Mouse (Mus musculus) left cerebral cortex, adult 2 months (tissue): Measurements from ENCODE around the gene Hist1h4h. TPM values are rescaled to one million over a fixed set of nuclear protein-coding genes. Genes with fewer than 3 reads are reported as not detected.
A peak's percentile ranks its signal among the peaks of the same experiment; 100 is the strongest.
"Not testable (repeated sequence)": the region's sequence is repeated elsewhere in the genome, so short reads cannot be mapped to it uniquely, and the experiment has no call there.

Source experiments
- DNase-seq, 2 experiments: peaks; one replicate each; pipeline ENCODE4 v3.0.0; 2021 to 2022; ENCODE audit warnings: low spot score in 2 of 2, mixed read lengths in 1 of 2; ENCODE audit errors: extremely low spot score in 1 of 2
- H3K27ac ChIP-seq: fragments of 200-600 bp; 2 replicates; pipeline ENCODE4 v1.8.1; 2022
- H3K4me3 ChIP-seq: fragments of 200-600 bp; 2 replicates; pipeline ENCODE4 v1.8.1; 2022
- CTCF ChIP-seq: fragments of 200-600 bp; IDR thresholded peaks from 2 replicates; pipeline ENCODE4 v1.8.1; 2022; ENCODE audit warnings: antibody characterized with exemption, mild to moderate bottlenecking, moderate library complexity
- intact Hi-C: fragments of 180-260 bp; cut with DNase I; formaldehyde crosslinking; loops from one replicate; pipeline ENCODE4 v1.15.1; 2025
- total RNA-seq, 2 experiments: library from RNA; stranded (reverse); gene quantifications; 2 replicates each; pipeline ENCODE4 v1.2.3; 2021

The Hist1h4h gene
- total RNA-seq, 2 experiments from 2014 or later: 289 to 340 TPM

DNA sequence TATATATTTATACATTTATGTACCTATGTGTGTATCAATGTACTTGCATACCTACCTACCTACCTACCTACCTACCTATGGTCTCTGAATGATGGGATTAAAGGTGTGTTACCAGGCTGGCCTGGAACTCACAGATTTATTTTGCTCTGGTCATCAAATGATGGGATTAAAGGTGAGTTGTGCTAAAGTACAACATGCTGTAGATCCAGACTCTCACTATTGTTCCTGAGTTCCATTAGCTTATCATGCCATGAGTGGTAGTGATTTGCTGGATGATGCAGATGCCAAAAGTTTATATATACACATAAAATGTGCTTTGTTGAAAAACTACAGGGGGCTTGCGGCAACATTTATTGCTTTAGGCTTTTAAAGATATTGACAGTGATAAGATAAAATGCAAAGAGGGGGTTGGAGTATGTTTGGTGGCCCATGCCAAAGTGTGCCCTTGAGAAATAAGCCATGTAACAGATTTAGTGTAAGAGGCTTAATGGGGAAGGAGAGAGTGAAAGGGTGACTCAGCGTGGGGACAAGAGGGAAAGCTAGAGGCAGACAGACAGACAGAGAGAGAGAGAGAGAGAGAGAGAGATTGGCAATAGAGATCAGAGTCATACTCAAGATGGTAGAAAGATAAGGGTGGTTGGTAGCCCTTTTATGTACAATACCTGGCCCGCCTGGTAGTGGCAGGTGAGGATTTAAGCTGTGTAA is 6.3 kb downstream of the Hist1h4h start:
- DNase-seq: no peak
- Histone ChIP-seq H3K27ac (no peak overlapping the region), H3K4me3 (no peak overlapping the region)
- intact Hi-C loops: loop anchor here (10.0 kb wide), 1 partner anchor 1712 kb away; no protein-coding TSS in a partner anchor
- no peak for TF ChIP-seq CTCF

- no peak for DNase-seq
- intact Hi-C loops: loop anchor here (10.0 kb wide), 1 partner anchor 1713 kb away; no protein-coding TSS in a partner anchor
- TF ChIP-seq CTCF: no peak
- H3K27ac ChIP-seq: no peak overlapping the region
- no peak overlapping the region for H3K4me3 ChIP-seq
Observed at GRCm38 (mm10) chr13:23538249-23538648, 7.4 kb downstream of the Hist1h4h start.

DNA sequence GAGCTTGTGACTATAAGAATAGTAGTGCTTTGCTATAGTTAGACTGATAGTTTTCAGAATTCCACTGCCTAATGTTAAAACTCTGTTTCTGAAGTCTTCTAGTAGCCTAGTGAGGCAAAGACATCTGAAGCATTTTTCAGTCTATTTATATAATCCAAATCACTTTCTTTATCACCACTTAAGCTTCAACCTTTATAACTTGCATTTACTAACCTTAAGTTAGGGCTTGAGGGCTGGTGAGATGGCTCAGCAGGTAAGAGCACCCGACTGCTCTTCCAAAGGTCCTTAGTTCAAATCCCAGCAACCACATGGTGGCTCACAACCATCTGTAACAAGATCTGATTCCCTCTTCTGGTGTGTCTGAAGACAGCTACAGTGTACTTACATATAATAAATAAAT is 9.0 kb downstream of the Hist1h4h start:
- DNase-seq, H3K4me3 ChIP-seq, H3K27ac ChIP-seq: not testable (repeated sequence)
- intact Hi-C loops: loop anchor here (10.0 kb wide), 1 partner anchor 1715 kb away; no protein-coding TSS in a partner anchor

- no peak for TF ChIP-seq CTCF
- no peak for DNase-seq
- Histone ChIP-seq H3K27ac (no peak overlapping the region), H3K4me3 (no peak overlapping the region)
- intact Hi-C loops: no loop called here
Observed at GRCm38 (mm10) chr13:23541497-23541896, 10.6 kb downstream of the Hist1h4h start.

- H3K27ac ChIP-seq: not testable (repeated sequence)
- H3K4me3 ChIP-seq: peak overlapping the region; percentile 63
Observed at GRCm38 (mm10) chr13:23542225-23542980, 11.6 kb downstream of the Hist1h4h start.

DNA sequence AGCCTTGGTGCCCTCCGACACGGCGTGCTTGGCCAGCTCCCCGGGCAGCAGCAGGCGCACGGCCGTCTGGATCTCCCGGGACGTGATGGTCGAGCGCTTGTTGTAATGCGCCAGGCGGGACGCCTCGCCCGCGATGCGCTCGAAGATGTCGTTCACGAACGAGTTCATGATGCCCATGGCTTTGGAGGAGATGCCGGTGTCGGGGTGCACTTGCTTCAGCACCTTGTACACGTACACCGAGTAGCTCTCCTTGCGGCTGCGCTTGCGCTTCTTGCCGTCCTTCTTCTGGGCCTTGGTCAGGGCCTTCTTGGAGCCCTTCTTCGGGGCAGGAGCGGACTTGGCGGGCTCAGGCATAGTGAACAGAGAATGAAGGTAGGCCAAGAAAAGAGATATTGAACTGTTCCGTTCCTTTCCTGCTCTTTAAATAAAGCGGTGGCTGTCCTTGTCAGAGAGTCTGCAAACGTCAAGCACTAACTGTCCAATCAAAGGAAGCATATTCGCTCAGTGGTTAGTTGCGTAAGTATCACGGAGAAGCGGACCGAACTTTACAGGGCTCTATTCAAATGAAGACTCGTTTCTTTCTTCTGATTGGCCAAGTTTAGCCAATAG is 12.3 kb downstream of the Hist1h4h start, which contains the start of gene Hist1h2bh:
Gene Hist1h2bh, minus strand, starts transcription at position 394 of the 609 bp plus-strand sequence.
- peak; percentile 48 to 61 for DNase-seq
- peak within 1 kb of the TSS; percentile 63 for H3K4me3 ChIP-seq
- intact Hi-C loops: not testable (repeated sequence)
- H3K27ac ChIP-seq: peak within 1 kb of the TSS; percentile 68

More at GRCm38 (mm10) chr13:23542225-23542980, 11.6 kb downstream of the Hist1h4h start:
- intact Hi-C loops, DNase-seq: not testable (repeated sequence)

DNA sequence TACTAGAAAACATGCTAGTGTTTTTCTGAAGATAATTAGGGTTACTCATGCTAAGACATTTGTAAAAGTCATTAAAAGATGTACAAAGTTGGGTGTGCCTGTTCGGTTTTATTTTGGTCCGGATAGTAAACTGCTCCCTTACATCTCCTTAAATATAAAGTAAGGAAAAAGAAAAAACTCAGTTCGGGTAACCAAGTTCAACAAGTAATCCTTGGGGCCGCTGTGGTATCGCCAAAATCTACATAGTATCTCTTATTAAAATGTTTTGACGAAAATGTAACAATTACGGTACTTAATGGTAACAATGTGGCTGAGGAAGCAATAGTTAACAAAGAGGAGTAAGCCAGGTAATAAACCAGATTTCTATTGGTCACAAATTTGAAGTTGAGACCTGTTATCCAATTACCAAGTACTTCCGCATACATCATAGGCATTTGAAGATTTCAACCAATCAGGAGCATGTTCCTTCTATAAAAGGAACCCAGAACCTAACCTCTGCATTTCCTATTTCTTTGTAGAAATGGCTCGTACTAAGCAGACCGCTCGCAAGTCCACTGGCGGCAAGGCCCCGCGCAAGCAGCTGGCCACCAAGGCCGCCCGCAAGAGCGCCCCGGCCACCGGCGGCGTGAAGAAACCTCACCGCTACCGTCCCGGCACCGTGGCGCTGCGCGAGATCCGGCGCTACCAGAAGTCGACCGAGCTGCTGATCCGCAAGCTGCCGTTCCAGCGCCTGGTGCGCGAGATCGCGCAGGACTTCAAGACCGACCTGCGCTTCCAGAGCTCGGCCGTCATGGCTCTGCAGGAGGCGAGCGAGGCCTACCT is 13.3 kb downstream of the Hist1h4h start, which contains the start of gene Hist1h3f:
Gene Hist1h3f, plus strand, starts transcription at position 88 of the 822 bp plus-strand sequence.
- Histone ChIP-seq H3K4me3 (peak within 1 kb of the TSS; percentile 63), H3K27ac (peak within 1 kb of the TSS; percentile 72)
- DNase-seq: peak; percentile 63 to 75
- TF ChIP-seq CTCF: no peak
- intact Hi-C loops: no loop called here

GRCm38 (mm10) chr13:23544787-23545120 is 13.9 kb downstream of the Hist1h4h start:
- DNase-seq, intact Hi-C loops: not testable (repeated sequence)
- Histone ChIP-seq H3K27ac (peak overlapping the region; percentile 59; the same call in 1 of the 2 replicates), H3K4me3 (peak overlapping the region; percentile 63)

DNA sequence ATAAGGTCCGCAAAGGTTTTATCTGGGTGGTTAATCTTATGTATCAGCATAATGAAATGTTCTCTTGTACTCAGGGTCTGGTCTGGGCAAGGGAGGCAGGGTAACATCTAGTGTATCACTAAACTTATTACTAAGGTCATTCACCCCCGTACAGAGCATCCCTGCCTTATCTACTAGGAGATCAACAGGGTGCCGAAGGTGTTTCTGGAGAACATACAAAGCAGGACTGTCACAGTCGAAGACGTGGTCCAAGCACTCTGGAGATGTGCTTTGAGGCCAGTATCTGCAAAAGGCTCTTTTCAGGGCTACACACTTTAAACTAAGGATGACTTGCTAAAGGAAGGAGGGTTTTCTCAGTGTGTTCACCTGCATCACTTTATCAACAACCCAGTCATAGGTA is 15.8 kb downstream of the Hist1h4h start:
- intact Hi-C loops: no loop called here
- no peak overlapping the region for H3K27ac ChIP-seq
- no peak for TF ChIP-seq CTCF
- no peak for DNase-seq
- no peak overlapping the region for H3K4me3 ChIP-seq

DNA sequence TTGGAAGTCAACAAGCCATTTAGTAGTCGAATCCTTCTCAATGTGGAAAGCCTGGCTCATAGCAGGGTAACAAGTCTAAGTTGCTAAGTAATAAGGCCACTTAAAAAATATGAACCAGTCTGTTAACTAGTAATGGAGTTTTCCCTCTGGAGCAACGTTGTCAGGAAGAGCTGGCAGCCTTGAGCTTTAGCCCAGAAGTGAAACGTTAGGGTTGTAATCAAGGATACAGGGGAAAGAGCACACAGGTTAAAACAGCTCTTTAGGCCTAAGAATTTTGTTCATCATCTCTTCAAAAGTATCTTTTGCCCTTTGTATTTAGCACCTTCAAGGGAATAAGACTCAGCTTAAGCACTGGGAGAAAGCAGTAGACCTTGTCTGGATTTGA is 19.9 kb downstream of the Hist1h4h start:
- intact Hi-C loops: no loop called here
- DNase-seq: no peak
- Histone ChIP-seq H3K27ac (peak overlapping the region; percentile 72), H3K4me3 (peak overlapping the region; percentile 53)
- no peak for TF ChIP-seq CTCF

- peak; percentile 89 to 90 for DNase-seq
- intact Hi-C loops: not testable (repeated sequence)
- Histone ChIP-seq H3K4me3 (peak within 1 kb of the TSS; percentile 53), H3K27ac (peak within 1 kb of the TSS; percentile 72)
- TF ChIP-seq CTCF: peak; percentile 51
Observed at GRCm38 (mm10) chr13:23551146-23551834, 20.4 kb downstream of the Hist1h4h start, which contains the start of gene Hist1h4f. Gene Hist1h4f (minus strand): TSS chr13:23551648.
